Mouse (Mus musculus): ENCODE data around the gene Tmem25.
A peak's percentile ranks its signal among the peaks of the same experiment; 100 is the strongest.

Tmem25 gene

GRCm38 (mm10) chr9:44772750-44773651 is 26.1 kb downstream of the Tmem25 start:
- DNase-seq (ENCODE audit: extremely low spot score), result peak; percentile 96

GRCm38 (mm10) chr9:44772392-44772749 is 26.7 kb downstream of the Tmem25 start:
- DNase-seq (ENCODE audit: extremely low spot score), result no peak

DNA sequence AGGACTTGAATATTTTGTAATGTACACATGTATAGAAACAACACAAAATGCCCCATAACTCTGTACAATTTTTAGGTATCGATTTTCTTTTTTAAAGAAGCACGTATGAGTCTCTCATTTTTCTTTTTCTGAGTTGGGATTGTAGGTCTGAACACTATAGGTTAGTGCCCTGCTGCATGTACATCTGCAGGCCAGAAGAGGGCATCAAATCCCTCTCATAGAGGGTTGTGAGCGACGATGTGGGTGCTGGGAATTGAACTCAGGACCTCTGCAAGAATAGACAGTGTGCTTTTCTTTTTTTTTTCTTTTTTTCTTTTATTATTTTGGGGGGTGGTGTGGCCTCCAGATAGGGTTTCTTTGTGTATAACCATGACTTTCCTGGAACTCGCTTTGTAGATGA is 27.7 kb downstream of the Tmem25 start:
- no peak for DNase-seq (ENCODE audit: extremely low spot score)

GRCm38 (mm10) chr9:44768029-44768394 is 31.1 kb downstream of the Tmem25 start:
- peak; percentile 2 for DNase-seq (ENCODE audit: extremely low spot score)

DNA sequence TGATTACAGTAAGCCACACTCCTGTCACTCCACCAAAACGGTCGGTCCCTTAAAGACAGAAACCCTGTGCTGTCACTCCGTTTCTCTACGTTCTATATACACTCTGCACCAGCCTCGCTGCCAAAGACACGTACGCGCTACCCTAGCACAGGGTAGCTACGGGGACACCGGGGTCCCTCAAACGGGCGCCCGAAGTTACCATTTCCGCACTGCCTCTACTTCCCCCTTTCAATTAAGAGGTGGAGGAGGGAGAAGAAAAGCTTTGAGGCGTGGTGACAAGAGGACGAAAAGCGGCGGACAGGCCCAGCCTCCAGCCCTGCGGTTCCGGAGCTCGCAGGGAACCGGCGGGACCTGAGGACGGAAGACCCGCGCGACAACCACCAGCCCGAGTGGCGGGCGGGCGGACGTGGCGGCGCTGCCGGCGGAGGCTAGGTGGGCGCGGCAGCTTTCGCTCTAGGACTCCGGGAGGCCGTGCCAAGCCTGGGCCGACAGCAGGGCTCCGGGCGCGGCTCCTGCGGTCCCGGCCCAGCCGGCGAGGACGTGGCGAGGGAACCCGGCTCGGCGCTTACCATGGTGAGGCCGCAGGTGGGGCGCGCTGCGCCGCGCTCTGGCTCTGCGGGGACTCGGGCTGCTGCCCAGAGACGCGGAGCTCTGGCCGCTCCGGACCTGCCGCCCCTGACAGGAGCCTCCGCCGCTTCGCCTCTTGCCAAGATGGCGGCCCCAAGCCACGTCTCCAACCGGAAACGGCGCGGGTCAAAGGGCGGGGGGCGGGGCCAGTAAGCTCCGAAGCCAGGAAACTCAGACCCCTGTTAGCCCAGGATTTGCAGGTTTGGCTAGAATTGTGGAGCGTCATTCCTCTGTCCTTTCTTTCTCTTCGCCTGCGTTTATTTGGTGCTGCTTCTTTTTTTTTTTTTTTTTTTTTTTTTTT is 31.7 kb downstream of the Tmem25 start, which contains the start of the genes Arcn1 and Ift46:
Gene Arcn1 (minus strand): TSS at position 745 of the 928 bp plus-strand sequence.
Gene Ift46 (plus strand): TSS at position 808 of the 928 bp plus-strand sequence.
- peak; percentile 90 for DNase-seq (ENCODE audit: extremely low spot score)

GRCm38 (mm10) chr9:44760873-44761272 is 38.2 kb downstream of the Tmem25 start:
- DNase-seq (ENCODE audit: extremely low spot score), result no peak

- no peak for DNase-seq (ENCODE audit: extremely low spot score)
Measured at GRCm38 (mm10) chr9:44748473-44748872, 50.6 kb downstream of the Tmem25 start.

DNA sequence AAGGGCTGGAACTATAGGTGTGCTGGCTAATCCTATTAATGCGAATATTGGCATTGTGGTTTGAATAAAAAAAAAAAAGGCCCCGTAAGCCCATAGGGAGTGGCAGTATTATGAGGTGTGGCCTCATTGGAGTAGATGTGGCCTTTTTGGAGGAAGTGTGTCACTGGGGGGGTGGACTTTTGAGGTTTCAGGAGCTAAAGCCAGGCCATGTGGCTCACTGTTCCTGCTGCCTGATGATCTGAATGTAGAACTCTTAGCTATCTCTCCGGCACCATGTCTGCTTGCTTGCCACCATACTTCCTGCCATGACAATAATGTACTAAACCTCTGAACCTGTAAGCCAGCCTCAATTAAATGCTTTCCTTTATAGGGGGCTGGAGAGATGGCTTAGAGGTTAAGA is 51.8 kb downstream of the Tmem25 start:
- DNase-seq (ENCODE audit: extremely low spot score), result no peak

DNA sequence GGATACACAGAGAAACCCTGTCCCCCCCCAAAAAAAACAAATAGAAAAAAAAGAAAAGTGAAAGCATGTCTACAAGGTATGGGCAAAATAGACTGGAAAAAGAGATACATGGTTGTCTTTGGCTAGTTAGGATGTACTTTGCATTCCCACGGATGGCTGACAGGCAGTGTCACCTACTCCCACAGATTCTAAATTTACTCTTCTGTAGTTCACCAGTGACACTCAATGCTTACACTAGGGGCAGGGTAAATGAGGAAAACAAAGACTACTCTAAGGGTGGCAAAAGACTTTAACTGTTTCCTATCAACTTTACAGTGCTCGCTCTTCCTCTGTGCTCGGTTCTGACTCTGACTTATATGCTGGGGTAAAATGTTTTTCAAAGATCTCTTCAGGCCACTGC is 52.4 kb downstream of the Tmem25 start:
- no peak for DNase-seq (ENCODE audit: extremely low spot score)

DNA sequence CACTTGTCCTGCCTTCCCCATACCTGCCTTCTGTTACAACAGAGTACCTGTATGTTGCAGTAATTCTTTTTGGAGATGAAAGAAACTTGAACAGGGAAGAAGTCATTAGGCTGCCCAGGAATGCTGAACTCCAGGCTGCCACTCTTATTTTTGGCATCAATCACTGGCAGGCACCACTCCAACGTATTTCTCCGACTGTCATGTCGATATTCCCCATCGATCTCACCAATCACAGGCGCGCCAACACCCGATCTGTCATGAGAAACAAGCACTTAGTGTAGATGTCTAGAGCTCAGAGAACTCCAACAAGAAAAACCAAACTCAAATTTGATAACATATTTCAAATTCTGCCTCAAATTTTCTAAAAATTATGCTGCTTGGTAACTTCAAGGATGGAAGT is 53.7 kb downstream of the Tmem25 start:
- DNase-seq (ENCODE audit: extremely low spot score), result no peak

Data from embryo, embryonic 9.5 days (tissue).